Mouse (Mus musculus): ENCODE data around the gene Gm9913.
A peak's percentile ranks its signal among the peaks of the same experiment; 100 is the strongest.

Gm9913 gene

GRCm38 (mm10) chr2:125505006-125505745 is at the start of gene Gm9913:
Gene Gm9913 (plus strand): TSS chr2:125505089.
- peak; percentile 22 for DNase-seq (ENCODE audit: low read depth, low spot score)

- DNase-seq (ENCODE audit: low read depth, low spot score), result no peak
These were observed 48.7 kb upstream of the Gm9913 start for GRCm38 (mm10) chr2:125456059-125456789.

- no peak for DNase-seq (ENCODE audit: low read depth, low spot score)
These were observed 45.8 kb upstream of the Gm9913 start for GRCm38 (mm10) chr2:125459087-125459486.

- no peak for DNase-seq (ENCODE audit: low read depth, low spot score)
These were observed 40.9 kb upstream of the Gm9913 start for GRCm38 (mm10) chr2:125464036-125464435.

GRCm38 (mm10) chr2:125470553-125471295 is 34.2 kb upstream of the Gm9913 start:
- DNase-seq (ENCODE audit: low read depth, low spot score), result no peak

GRCm38 (mm10) chr2:125471721-125472120 is 33.2 kb upstream of the Gm9913 start:
- DNase-seq (ENCODE audit: low read depth, low spot score), result no peak

- no peak for DNase-seq (ENCODE audit: low read depth, low spot score)
These were observed 31.7 kb upstream of the Gm9913 start for GRCm38 (mm10) chr2:125473228-125473627.

- DNase-seq (ENCODE audit: low read depth, low spot score), result no peak
These were observed 30.2 kb upstream of the Gm9913 start for GRCm38 (mm10) chr2:125474690-125475089.

GRCm38 (mm10) chr2:125476231-125476630 is 28.7 kb upstream of the Gm9913 start:
- no peak for DNase-seq (ENCODE audit: low read depth, low spot score)

GRCm38 (mm10) chr2:125477367-125477766 is 27.5 kb upstream of the Gm9913 start:
- no peak for DNase-seq (ENCODE audit: low read depth, low spot score)

- no peak for DNase-seq (ENCODE audit: low read depth, low spot score)
These were observed 26.2 kb upstream of the Gm9913 start for GRCm38 (mm10) chr2:125478705-125479104.

- DNase-seq (ENCODE audit: low read depth, low spot score), result no peak
These were observed 24.8 kb upstream of the Gm9913 start for GRCm38 (mm10) chr2:125480057-125480456.

- no peak for DNase-seq (ENCODE audit: low read depth, low spot score)
These were observed 23.8 kb upstream of the Gm9913 start for GRCm38 (mm10) chr2:125481116-125481515.

- no peak for DNase-seq (ENCODE audit: low read depth, low spot score)
These were observed 23.2 kb upstream of the Gm9913 start for GRCm38 (mm10) chr2:125481531-125482317.

GRCm38 (mm10) chr2:125484164-125484563 is 20.7 kb upstream of the Gm9913 start:
- no peak for DNase-seq (ENCODE audit: low read depth, low spot score)

- no peak for DNase-seq (ENCODE audit: low read depth, low spot score)
These were observed 20.0 kb upstream of the Gm9913 start for GRCm38 (mm10) chr2:125484910-125485309.

- DNase-seq (ENCODE audit: low read depth, low spot score), result no peak
These were observed 14.9 kb upstream of the Gm9913 start for GRCm38 (mm10) chr2:125489979-125490378.

- no peak for DNase-seq (ENCODE audit: low read depth, low spot score)
These were observed 12.6 kb upstream of the Gm9913 start for GRCm38 (mm10) chr2:125492050-125492900.

GRCm38 (mm10) chr2:125494291-125494690 is 10.6 kb upstream of the Gm9913 start:
- DNase-seq (ENCODE audit: low read depth, low spot score), result no peak

All from WW6 (cell line).